Mouse (Mus musculus): ENCODE data around the gene Slc25a33. TPM values are rescaled to one million over a fixed set of nuclear protein-coding genes. Genes with fewer than 3 reads are reported as not detected.

The Slc25a33 gene
- total RNA-seq, 2 experiments from 2014 or later = 11.3 to 11.7 TPM

DNA sequence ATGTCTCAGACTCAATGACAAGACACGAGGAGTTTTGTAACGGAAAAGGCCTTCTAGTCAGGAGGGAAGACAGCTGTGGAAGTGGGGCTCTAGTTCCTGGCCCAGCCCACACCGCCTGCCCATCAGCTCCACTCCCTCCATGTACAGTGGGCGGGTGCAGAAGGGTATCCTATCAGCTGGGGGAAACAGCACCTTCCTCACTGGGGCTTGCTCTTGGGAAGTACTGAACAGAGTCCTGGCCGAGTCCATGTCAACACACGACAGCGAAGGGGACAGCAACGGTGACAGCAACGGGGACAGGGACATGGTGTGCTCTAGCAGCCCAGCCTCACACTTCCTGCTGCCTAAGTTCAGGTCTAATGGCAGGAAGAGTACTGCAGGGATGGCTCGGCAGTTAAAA, 41.3 kb downstream of the Slc25a33 start:
- TF ChIP-seq CTCF (IDR thresholded peaks at IDR 0.05) = no peak
- intact Hi-C loops (cut with DNase I) = no loop called here
- H3K27ac ChIP-seq = peak overlapping the region; percentile 57
- DNase-seq = peak; percentile 25
- no peak overlapping the region for H3K4me3 ChIP-seq

- peak; percentile 19 for DNase-seq
- no peak for TF ChIP-seq CTCF (IDR thresholded peaks at IDR 0.05)
- H3K27ac ChIP-seq = peak overlapping the region; percentile 57
- intact Hi-C loops (cut with DNase I) = no loop called here
- no peak overlapping the region for H3K4me3 ChIP-seq
Observed at GRCm38 (mm10) chr4:149732313-149732712, 41.8 kb downstream of the Slc25a33 start.

DNA sequence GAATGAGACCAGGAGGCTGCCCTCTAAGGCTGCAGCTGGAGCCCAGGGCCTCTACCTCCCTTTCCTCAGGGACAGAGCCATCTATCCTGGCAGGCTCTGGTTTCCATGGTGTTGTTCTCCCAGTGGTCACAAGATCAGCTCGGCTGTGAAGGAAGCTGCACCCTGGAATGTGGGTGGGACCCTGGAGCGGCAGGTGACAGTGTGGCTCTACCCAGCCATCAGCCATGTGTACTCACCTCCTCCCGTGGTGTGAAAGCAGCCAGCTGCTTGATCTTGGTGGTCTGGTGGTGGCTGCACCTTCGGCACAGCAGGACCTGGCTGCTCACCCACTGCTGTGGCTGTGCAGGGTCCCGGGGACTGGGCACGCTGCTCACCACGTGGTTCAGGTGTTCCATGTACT, 43.2 kb downstream of the Slc25a33 start:
- no peak for TF ChIP-seq CTCF (IDR thresholded peaks at IDR 0.05)
- no peak overlapping the region for H3K4me3 ChIP-seq
- intact Hi-C loops (cut with DNase I) = no loop called here
- H3K27ac ChIP-seq = peak overlapping the region; percentile 20
- peak; percentile 16 for DNase-seq

DNA sequence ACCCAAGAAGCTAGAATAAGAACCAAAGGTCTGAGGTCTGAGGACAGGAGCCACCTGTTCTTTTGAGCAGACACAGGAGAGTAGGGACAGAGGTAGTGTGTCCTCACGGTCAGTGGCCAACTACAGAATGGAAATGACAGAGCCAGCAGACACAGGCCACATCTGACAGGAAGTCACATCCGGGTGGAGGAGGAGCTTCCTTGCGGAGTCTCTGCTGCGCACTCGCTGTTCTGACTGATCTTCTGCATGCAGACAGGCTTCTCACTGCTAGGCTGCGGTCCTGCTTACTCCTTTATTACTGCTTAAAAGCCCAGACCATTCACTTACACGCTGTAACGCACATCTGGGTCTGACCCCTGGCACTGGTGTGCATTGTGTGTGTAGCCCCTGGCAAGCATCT, 45.3 kb downstream of the Slc25a33 start:
- intact Hi-C loops (cut with DNase I) = no loop called here
- Histone ChIP-seq H3K4me3 (peak overlapping the region; percentile 43), H3K27ac (peak overlapping the region; percentile 58; the same call in 1 of the 2 replicates)
- DNase-seq = peak; percentile 51
- no peak for TF ChIP-seq CTCF (IDR thresholded peaks at IDR 0.05)

GRCm38 (mm10) chr4:149727636-149728035, 46.4 kb downstream of the Slc25a33 start:
- intact Hi-C loops (cut with DNase I) = no loop called here
- no peak overlapping the region for H3K27ac ChIP-seq
- H3K4me3 ChIP-seq = no peak overlapping the region
- no peak for DNase-seq
- TF ChIP-seq CTCF (IDR thresholded peaks at IDR 0.05) = no peak

DNA sequence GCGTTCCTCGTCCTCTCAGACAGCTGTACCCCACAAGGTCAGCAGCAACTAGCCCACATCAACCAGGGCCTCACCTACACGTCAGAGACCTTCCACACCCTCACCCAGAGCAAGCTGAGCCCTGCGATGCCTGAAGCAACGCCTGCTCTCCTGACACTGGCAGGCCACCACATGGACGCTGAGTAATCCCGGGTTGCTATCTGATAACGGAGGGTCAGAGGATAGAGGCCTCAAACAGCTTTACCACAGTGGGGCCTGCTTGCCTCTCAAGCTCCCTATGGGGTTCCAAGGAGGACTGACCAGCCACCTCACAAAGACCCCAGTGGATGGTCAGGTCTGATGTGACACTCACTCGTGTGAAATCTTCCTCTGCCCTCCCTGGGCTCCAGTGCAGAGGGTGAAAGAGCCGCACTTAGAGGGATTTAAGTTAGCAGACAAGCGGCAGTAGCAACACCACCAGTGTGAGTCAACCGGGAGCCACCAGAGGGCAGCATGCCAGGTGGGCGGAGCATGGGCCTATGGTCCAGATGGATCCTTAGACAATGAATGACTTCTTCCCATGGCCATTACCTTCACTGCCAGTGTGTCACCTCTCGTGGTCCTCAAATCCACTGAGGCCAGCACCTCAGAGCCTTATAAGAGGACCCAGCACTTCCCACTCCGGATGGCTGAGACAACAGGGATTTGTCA, 48.3 kb downstream of the Slc25a33 start:
- no peak overlapping the region for H3K4me3 ChIP-seq
- DNase-seq = peak; percentile 84
- peak; percentile 65 for TF ChIP-seq CTCF (IDR thresholded peaks at IDR 0.05)
- intact Hi-C loops (cut with DNase I) = no loop called here
- H3K27ac ChIP-seq = no peak overlapping the region

DNA sequence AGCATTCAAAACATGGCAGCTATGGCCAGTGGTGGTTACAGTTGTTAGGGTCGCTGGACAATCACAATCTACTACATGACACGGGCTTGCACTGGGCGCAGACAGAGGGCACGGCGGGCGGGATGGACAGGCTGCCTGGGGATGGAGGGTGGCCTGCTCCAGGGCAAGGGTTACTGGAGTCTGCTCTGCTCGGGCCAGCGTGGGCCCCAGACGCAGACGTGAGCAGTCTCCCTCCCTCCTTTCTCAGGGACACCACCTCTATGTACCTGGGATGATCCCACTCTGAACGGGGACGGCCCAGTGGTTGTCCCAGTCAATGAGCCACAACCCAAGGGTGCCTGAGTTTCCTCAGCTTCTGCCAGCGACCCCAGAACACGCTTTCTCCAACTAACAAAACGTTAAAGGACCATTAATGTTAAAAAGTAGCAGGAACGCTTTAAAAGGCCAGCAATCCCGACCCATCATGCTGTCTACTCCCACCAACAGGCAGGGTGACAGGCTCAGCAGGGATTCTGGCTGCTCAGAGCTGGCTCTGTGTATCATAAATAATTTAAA, 49.1 kb downstream of the Slc25a33 start:
- no peak overlapping the region for H3K4me3 ChIP-seq
- no peak overlapping the region for H3K27ac ChIP-seq
- intact Hi-C loops (cut with DNase I) = no loop called here
- no peak for TF ChIP-seq CTCF (IDR thresholded peaks at IDR 0.05)
- DNase-seq = no peak

DNA sequence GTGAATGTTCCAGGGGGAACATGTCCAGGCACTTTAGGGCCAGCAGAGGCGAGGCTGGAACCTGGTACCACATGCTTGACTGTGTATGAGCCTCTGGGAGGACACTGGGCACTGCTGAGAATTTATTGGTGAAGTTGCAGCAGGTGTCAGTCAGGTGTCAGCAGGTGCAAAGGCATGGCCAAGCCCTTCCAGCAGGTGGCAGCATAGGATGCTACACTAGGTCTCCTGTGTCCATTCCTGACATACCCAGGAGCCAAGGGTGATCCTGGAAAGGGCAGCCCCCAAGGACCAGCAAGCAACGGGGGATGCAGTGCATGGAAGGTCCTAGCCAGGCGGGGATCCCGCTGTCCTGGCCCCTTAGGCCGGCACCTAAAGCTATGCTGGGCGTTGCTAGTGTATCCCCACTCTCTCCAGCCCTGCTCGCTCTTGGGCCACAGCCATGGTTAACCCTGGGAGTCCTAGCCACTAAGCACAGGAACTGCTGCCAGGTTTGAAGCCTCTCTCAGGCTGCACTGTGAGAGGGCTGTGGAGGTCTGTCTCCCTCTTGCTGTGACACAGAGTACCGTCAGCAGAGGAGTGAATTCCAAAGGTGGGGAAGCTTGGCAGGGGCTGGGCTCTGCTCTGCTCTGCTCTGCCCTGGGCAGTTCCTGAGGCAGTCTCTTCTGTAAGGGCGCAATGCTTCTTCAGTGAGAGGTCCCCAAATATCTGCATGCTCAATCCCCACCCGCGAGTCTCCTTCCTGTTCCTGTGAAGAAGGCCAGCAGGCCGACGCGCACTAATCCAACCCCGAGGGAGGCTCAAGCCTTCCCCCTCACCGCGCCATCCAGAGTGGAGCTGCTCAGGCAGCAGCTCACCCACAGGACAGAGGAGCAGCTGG, 50.0 kb downstream of the Slc25a33 start:
- DNase-seq = peak; percentile 77
- Histone ChIP-seq H3K4me3 (no peak overlapping the region), H3K27ac (no peak overlapping the region)
- intact Hi-C loops (cut with DNase I) = no loop called here
- peak; percentile 71 for TF ChIP-seq CTCF (IDR thresholded peaks at IDR 0.05)

GRCm38 (mm10) chr4:149723021-149723390, 51.1 kb downstream of the Slc25a33 start:
- intact Hi-C loops (cut with DNase I) = no loop called here
- Histone ChIP-seq H3K27ac (no peak overlapping the region), H3K4me3 (no peak overlapping the region)
- TF ChIP-seq CTCF (IDR thresholded peaks at IDR 0.05) = no peak
- DNase-seq = no peak

DNA sequence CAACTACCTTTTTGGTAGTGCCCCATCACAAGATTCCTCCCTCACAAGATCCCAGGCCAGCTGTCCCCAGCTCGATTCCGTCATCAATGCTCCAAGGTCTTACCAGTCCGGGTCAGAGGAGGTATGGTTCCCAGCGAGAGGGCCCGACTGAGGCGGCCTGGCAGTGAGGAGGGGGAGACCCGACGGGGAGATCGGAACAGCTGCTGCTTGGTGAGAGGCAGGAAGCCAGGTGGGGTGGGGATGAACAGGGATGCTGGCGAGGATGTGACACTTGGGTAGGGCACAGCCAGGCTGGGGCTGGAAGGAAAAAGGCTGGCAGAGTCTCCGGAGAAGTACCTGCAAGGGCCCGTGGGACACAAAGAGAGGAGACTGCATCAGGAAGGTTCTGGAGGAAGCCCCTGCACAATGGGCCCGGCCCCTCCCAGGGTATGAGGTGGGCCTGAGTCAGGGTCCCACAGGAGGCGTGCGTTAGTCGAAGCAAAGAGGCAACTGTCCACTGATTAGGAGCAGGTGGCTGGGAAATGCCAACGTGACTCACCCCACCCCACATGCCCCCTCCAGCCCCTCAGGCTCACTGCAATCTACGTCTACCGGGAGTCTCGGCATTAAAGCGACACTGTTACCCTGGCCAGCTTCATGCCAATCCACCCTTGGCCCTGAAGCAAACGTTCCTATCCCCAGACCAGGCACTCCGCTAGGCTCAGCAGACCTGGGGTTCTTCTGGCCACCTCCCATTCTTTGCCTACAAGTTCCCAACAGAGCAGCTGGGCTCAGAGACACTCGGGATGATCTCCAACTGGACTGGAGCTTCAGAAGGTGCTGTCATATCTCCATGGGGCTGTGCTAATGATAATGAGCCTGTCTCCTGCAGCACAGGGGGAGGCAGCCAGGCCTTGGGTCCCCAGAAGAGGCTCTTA, 51.7 kb downstream of the Slc25a33 start:
- no peak for TF ChIP-seq CTCF (IDR thresholded peaks at IDR 0.05)
- no peak for DNase-seq
- no peak overlapping the region for H3K4me3 ChIP-seq
- intact Hi-C loops (cut with DNase I) = no loop called here
- H3K27ac ChIP-seq = no peak overlapping the region

GRCm38 (mm10) chr4:149721163-149721562, 52.9 kb downstream of the Slc25a33 start:
- intact Hi-C loops (cut with DNase I) = no loop called here
- H3K27ac ChIP-seq = no peak overlapping the region
- TF ChIP-seq CTCF (IDR thresholded peaks at IDR 0.05) = no peak
- no peak for DNase-seq
- no peak overlapping the region for H3K4me3 ChIP-seq

- peak; percentile 43 for DNase-seq
- Histone ChIP-seq H3K4me3 (no peak overlapping the region), H3K27ac (no peak overlapping the region)
- intact Hi-C loops (cut with DNase I) = no loop called here
- peak; percentile 63 for TF ChIP-seq CTCF (IDR thresholded peaks at IDR 0.05)
Observed at GRCm38 (mm10) chr4:149719686-149720085, 54.4 kb downstream of the Slc25a33 start.

Data from gastrocnemius, adult 2 months (tissue).